Mouse (Mus musculus): ENCODE measurements at regions not wholly inside any gene's neighbourhood (a gene's known extent, or its start where the extent isn't known, plus 50 kb on each side); places are given as distances from the start of the nearest gene placed in this dataset.

GRCm38 (mm10) chr1:167922917-167923316 lies 233.9 kb downstream of the Lmx1a start:
- TF ChIP-seq POLR2A (IDR thresholded peaks at IDR 0.05; ENCODE audit: borderline replicate concordance, insufficient read depth, low read length), result no peak
- TF ChIP-seq CTCF (IDR thresholded peaks at IDR 0.05; ENCODE audit: borderline replicate concordance, insufficient read depth, low read depth, low read length), result no peak

Measured in cerebellum, adult 2 months (tissue).